Mouse (Mus musculus) cerebellum, adult 11-12 months (tissue): ENCODE data around the gene Vmn2r33.
"Not testable (repeated sequence)": the region's sequence is repeated elsewhere in the genome, so short reads cannot be mapped to it uniquely, and the experiment has no call there.

Experiments
- DNase-seq: peaks from one replicate; pipeline ENCODE4 v3.0.0; 2022

Gene Vmn2r33

GRCm38 (mm10) chr7:7566686-7567085, at the start of gene Vmn2r33:
Vmn2r33 (minus strand) TSS chr7:7566786.
- not testable (repeated sequence) for DNase-seq
